Mouse (Mus musculus) MN1 (cell line): ENCODE measurements around the gene Lsm5.

Experiments
- DNase-seq: peaks from one replicate; pipeline ENCODE4 v3.0.0-alpha.2; 2016; ENCODE audit warnings: low spot score

Lsm5 gene

DNA sequence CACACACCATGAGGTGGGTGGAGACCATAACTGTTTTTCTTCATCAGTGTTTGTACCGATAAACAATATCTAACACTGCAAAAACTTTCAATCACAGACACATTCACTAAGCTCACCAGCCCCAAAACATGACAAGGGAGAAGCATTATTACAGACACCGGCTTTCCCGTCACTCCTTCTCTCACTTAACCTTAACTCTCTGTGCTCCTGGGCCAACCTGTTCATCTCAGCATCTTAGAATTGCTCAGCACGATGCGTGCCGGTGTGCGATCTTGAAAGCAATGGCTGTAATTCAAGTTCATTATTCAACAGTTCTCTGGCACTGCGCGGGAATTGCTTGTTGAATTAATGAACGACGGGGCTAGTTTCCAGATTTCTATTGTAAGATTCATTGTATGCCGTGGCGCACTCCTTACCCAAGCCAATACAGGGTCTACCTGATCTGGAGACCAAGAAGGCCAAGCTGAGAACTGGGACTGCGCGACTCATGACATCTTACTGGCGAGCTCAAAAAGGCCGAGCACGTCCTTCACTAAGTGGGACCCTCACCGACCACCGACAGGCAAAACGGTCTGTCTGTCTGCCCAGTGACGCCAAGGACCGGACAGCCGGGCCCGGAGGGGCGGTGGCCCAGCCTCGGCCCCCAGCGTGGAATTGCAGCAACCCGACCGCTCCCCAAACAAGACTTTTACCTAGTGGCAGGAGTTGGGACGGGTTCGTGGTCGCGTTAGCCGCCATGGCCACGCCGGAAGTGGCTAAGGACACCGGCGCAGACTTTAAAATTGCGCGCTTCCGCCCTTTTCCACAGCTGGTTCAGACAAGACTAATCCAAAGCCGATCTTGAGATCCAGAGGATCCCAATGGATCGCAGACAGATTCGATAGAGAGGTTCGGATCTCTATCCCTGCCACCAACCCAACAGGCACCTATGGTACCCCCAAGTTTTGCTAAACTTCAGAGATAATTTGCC, at the start of gene Lsm5:
Gene Lsm5, minus strand, starts transcription at position 780 of the 970 bp plus-strand sequence.
- peak; percentile 93 for DNase-seq

- no peak for DNase-seq
Observed at GRCm38 (mm10) chr6:56753719-56754118, 49.2 kb upstream of the Lsm5 start.

- peak; percentile 84 for DNase-seq
Observed at GRCm38 (mm10) chr6:56745950-56746543, 41.5 kb upstream of the Lsm5 start.

DNA sequence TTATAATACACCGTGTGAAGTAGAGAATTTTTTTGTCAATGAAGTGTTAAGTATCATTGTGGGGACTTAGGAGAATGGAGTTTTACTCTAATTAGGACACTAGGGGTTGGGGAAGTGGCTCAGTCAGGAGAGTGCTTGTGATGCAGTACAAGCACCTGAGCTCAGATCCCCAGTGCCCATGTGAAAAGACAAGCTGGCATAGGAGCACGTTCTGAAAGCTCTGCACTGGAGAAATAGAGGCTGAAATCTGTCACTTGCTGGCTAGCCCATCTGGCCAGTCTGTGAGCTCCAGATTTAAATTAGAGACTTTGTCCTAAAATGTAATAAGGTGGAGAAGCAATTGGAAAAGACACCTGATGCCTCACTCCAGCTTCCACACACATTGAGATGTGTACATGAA, 28.0 kb upstream of the Lsm5 start:
- no peak for DNase-seq

- DNase-seq = no peak
Observed at GRCm38 (mm10) chr6:56720877-56721276, 16.4 kb upstream of the Lsm5 start.

- DNase-seq = no peak
Observed at GRCm38 (mm10) chr6:56719071-56719470, 14.6 kb upstream of the Lsm5 start.

GRCm38 (mm10) chr6:56715270-56715666, 10.8 kb upstream of the Lsm5 start:
- peak; percentile 70 for DNase-seq

DNA sequence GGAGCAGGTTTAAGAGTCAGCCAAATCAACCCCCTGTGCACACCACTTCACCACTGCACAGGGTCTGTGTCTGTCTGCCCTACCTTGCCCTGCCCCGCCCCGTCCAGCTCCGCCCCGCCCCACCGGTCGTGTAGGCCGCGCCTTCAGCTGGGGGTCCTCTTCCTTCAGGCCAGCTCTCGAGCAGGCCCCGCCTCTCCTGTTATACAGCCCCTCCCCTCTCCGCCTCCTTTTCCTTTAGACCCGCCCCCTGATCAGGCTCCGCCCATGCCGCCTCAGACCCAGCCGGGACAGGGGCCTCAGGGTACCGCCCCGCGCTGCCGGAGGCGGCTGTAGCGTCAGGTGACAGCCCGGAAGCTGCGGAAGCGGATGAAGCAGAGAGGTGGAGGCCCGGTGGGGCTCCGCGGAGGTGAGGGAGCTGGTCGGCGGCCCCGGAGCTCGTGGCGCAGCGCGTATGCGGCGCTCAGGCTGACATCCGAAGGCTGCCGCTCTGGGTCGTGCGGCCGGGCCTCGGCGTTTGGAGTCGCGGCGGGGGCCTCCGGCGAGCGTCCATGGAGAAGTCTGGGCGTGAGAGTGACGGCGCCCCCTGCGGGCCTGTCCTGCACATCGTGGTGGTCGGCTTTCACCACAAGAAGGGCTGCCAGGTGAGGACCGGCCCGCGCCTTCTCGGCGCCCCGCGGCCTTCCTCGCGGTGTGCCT, 10.2 kb upstream of the Lsm5 start, which contains the start of gene Avl9:
Gene Avl9, plus strand, starts transcription at position 326 of the 696 bp plus-strand sequence.
- peak; percentile 95 for DNase-seq

DNA sequence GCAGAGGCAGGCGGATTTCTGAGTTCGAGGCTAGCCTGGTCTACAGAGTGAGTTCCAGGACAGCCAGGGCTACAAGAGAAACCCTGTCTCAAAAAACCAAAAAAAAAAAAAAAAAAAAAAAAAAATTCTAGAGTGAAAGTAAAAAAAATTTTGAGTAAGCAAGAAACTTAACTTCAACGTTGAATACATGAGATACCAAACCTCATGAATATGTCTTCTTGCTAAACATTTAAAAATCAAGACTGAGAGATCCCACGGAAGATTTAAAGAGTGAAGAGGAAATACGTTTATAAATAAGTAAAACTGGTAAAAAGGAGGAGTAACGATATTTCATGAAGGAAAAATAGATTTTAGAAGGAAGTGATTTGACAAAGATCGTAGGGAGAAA, 9.7 kb upstream of the Lsm5 start:
- DNase-seq = no peak

GRCm38 (mm10) chr6:56692445-56692844, 12.1 kb downstream of the Lsm5 start:
- DNase-seq = no peak

- peak; percentile 56 for DNase-seq
Observed at GRCm38 (mm10) chr6:56691205-56691604, 13.3 kb downstream of the Lsm5 start.

DNA sequence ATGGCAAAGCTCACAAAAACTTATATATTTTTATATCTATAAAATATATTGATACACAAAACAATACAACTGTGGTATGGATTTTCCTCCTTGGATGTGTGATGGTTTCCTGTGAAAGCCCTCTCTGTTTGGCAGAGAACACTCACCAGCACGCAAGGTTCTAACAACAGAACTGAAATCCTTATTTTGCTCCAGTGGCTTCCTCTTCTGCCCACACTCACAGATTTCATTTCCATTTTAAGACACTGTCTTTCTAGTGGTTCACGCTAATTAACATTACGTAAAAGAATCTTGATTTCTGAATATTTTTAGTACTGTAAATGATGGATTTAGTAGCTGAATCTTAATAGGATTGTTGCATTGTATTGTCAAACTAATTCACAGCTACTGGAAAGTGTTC, 16.3 kb downstream of the Lsm5 start:
- DNase-seq = no peak

GRCm38 (mm10) chr6:56664410-56664809, 40.1 kb downstream of the Lsm5 start:
- DNase-seq = no peak

DNA sequence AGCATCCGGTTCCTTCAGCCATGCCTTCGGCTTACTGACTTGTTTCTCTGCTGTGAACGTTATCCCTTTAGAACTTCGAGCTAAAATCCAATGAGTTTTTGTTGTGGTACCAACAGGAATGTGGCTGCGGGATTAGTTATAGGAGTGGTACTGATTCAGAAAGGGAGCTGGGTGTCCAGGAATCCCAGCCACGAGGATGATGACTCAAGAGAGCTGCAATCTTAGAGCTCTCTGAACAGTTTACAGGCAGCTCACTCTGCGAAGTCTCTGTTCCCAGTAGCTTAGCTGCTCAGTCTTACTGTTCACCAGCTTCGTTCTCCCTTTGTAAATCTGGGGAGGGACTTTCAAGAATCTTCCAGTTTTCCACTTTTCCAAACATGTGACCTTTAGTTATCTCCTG, 49.1 kb downstream of the Lsm5 start:
- DNase-seq = no peak

- DNase-seq = no peak
Observed at GRCm38 (mm10) chr6:56652121-56652592, 52.4 kb downstream of the Lsm5 start.
